Mouse (Mus musculus) forebrain, embryonic 16.5 days (tissue): ENCODE data around the gene Actn1. TPM values are rescaled to one million over a fixed set of nuclear protein-coding genes. Genes with fewer than 3 reads are reported as not detected.

ENCODE experiments used
- ATAC-seq: fragments of 200-750 bp; cut with Nextera tagmentation; 2 replicates; pipeline ENCODE4 v1.8.0; 2017; ENCODE audit warnings: mild to moderate bottlenecking, moderate library complexity
- H3K27ac ChIP-seq: fragments of 300-500 bp; sonication (generic); 2 replicates; pipeline ENCODE4 v1.5.1; 2014; ENCODE audit warnings: low read length, control low read depth
- H3K27me3 ChIP-seq: fragments of 300-500 bp; sonication (generic); replicated peaks from 2 replicates; pipeline ENCODE4 v1.6.1; 2014; ENCODE audit warnings: low read length; ENCODE audit not compliant: control insufficient read depth, insufficient read depth
- H3K36me3 ChIP-seq: fragments of 300-500 bp; sonication (generic); 2 replicates; pipeline ENCODE4 v1.6.1; 2014; ENCODE audit not compliant: control insufficient read depth, insufficient read depth
- H3K4me1 ChIP-seq: fragments of 300-500 bp; sonication (generic); replicated peaks from 2 replicates; pipeline ENCODE4 v1.6.1; 2014; ENCODE audit warnings: low read length; ENCODE audit not compliant: control insufficient read depth, insufficient read depth
- H3K4me2 ChIP-seq: fragments of 300-500 bp; sonication (generic); 2 replicates; pipeline ENCODE4 v1.6.1; 2014; ENCODE audit warnings: mild to moderate bottlenecking, low read length, control low read depth
- H3K4me3 ChIP-seq: fragments of 300-500 bp; sonication (generic); replicated peaks from 2 replicates; pipeline ENCODE4 v1.5.1; 2014; ENCODE audit warnings: mild to moderate bottlenecking, low read length, control low read depth
- H3K9ac ChIP-seq: fragments of 300-500 bp; sonication (generic); replicated peaks from 2 replicates; pipeline ENCODE4 v1.6.1; 2014; ENCODE audit warnings: low read depth, low read length, control low read depth
- H3K9me3 ChIP-seq: fragments of 300-500 bp; sonication (generic); 2 replicates; pipeline ENCODE4 v1.6.1; 2016; ENCODE audit warnings: low read length; ENCODE audit not compliant: control insufficient read depth
- WGBS: fragments of 180-500 bp; shearing (Covaris S2); extraction: QIAGEN DNeasy Blood & Tissue Kit; methylation state at CpG from one replicate; pipeline ENCODE4 v1.1.7; 2014; 5-methylcytosine and 5-hydroxymethylcytosine counted together
- polyA plus RNA-seq: library from polyadenylated mRNA; unstranded; fragments of >200 nt; fragmentation: Nextera tagmentation; extraction: Ambion mirVana; gene quantifications from 2 replicates; pipeline ENCODE4 v1.2.1, GENCODE M21; 2015

The Actn1 gene
- polyA plus RNA-seq, 1 experiment from 2014 or later = 8.9 TPM

DNA sequence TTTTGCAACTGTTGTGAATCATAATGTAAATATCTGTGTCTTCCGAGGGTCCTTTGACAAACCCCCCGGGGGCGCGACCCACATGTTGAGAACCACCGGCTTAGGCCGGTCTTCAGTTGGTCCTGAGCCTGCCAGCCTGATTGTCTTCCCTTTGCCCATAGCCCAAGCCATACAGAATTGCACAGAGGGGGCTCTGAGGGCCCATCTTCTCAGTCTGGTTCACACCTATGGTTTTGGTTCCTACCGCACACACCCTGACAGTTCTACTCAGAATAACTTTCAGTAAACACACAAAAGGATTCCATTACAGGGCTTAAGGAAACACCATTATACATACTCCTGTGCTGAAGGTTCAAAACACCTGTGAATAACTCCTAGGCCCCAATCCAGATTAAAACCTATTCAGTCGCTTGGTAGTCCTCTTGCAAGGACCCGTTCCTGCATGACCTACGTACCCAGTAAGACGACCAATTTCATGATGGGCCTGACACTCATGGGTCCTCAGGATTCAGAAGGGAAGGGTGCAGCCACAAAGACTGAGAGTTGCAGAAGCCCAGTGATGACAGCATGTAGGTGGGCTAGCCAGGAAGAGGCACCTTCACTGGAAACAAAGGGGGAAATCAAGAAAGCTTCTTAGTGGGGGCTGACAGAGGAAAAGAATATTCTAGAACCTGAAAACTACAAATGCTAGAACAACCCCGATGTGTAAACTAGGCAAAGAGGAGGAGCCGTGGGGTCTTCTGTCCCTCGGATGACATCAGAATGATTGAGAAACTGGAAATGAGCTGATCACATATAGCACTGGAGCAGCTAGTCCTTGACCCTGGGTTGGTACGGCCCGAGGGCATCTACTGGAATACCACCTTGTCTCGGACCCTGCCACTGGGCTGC, 128.6 kb downstream of the Actn1 start:
- Histone ChIP-seq H3K9ac (peak overlapping the region; percentile 77; the same call in 1 of the 2 replicates), H3K9me3 (no peaks in the 10 kb centered on the region), H3K27ac (peak overlapping the region; percentile 84), H3K4me3 (peak overlapping the region; percentile 68), H3K4me1 (peaks cover 20% of the 10 kb centered on the region), H3K36me3 (no peaks in the 10 kb centered on the region), H3K27me3 (no peaks in the 10 kb centered on the region), H3K4me2 (peak overlapping the region; percentile 88)
- 43% methylated on average over 17 of the region's 17 CpGs for WGBS
- no peak for ATAC-seq

DNA sequence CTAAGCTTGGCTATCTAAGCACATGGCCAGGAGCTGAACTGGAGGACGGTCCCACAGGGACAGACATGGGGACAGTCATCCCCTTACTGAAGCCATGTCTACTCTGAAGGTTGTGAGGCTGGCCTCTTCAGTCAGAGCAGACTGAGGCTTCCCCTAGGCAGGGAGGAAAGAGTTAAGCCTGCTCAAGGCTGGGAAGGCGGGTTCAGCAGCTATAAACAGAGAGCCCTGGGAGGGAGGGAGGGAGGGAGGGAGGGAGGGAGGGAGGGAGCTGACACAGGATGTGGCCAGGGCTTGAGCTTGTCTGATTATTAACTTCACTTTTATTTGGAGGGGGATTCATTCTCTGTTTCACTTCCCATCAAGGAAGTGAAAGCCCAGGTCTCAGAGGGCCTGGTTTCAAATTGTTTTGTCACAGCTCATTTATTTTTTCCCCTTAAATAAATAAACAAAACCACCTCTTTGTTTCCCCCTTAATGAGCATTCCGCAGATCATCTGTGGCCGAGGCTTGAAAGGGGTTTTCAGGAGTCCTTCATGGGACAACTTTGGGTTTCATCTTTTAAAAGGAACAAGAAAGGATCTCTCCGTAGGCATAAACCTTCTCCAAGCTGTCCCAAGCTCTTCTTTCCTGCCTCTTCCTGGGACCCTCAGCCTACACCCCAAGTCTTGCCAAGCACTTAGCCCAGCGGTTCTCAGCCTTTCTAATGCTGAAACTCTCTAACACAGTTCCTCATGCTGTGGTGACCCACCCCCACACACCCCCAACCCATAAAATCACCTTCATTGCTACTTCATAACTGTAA, 129.4 kb downstream of the Actn1 start:
- H3K4me1 ChIP-seq = peaks cover 20% of the 10 kb centered on the region
- 4% methylated on average over 6 of the region's 6 CpGs for WGBS
- peak overlapping the region; percentile 20; the same call in 1 of the 2 replicates for H3K9ac ChIP-seq
- peak overlapping the region; percentile 47 for H3K27ac ChIP-seq
- no peaks in the 10 kb centered on the region for H3K9me3 ChIP-seq
- no peaks in the 10 kb centered on the region for H3K27me3 ChIP-seq
- peak; percentile 49 for ATAC-seq
- H3K36me3 ChIP-seq = no peaks in the 10 kb centered on the region
- no peak overlapping the region for H3K4me3 ChIP-seq
- 0 out of 2 replicates have a peak overlapping the region, but pooled peaks have one; percentile 1 for H3K4me2 ChIP-seq

DNA sequence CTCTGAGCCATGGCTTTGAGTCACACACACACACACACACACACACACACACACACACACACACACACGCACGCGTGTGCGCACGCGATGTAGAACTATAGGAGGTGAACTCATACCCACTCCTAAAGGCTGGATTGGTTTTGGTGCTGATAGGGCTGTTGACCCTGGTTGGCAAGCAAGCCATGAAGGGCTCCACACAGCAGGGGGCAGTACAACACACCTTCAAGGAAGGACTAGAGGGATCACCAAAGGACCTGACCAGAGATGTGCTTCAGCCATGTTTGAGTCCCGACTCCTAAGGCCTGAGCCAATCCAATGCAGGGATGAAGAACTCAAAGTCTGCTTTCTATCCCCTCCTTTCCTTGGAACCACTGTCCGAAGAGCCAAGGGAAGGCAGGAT, 130.6 kb downstream of the Actn1 start:
- H3K27me3 ChIP-seq = no peaks in the 10 kb centered on the region
- H3K4me1 ChIP-seq = peaks cover 20% of the 10 kb centered on the region
- no peaks in the 10 kb centered on the region for H3K36me3 ChIP-seq
- WGBS = 95% methylated on average over 8 of the region's 8 CpGs
- H3K27ac ChIP-seq = no peak overlapping the region
- no peak overlapping the region for H3K9ac ChIP-seq
- no peak overlapping the region for H3K4me2 ChIP-seq
- ATAC-seq = no peak
- no peak overlapping the region for H3K4me3 ChIP-seq
- no peaks in the 10 kb centered on the region for H3K9me3 ChIP-seq

DNA sequence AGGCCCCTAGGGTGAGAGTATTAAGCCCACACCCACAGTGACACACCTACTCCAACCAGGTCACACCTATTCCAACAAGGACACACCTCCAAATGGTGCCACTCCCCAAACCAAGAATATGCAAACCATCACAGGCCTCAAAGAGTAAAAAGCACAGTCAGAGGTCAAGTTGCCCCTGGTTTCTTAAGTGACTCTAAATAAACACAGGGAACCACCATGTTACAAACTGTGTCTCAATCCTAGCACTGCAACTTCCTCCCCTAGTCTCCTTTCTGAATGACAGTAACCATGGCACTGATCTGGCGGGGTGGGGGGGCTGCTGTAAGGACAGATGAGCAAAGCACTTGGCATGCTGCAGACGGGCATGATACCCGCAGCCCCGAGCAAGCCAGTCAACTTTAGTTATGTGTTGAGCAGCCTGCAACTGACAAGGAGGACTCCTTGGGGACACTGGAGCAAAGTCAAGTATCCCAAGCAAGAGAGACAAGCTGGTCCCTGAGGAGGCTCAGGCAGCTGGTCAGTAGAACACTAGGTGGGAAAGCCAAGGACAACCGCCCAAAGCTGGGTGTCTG, 132.9 kb downstream of the Actn1 start:
- Histone ChIP-seq H3K9ac (no peak overlapping the region), H3K27me3 (no peaks in the 10 kb centered on the region), H3K4me3 (no peak overlapping the region), H3K27ac (no peak overlapping the region), H3K36me3 (no peaks in the 10 kb centered on the region), H3K9me3 (no peaks in the 10 kb centered on the region), H3K4me2 (no peak overlapping the region), H3K4me1 (peaks cover 26% of the 10 kb centered on the region)
- no peak for ATAC-seq
- 89% methylated on average over 5 of the region's 5 CpGs for WGBS

DNA sequence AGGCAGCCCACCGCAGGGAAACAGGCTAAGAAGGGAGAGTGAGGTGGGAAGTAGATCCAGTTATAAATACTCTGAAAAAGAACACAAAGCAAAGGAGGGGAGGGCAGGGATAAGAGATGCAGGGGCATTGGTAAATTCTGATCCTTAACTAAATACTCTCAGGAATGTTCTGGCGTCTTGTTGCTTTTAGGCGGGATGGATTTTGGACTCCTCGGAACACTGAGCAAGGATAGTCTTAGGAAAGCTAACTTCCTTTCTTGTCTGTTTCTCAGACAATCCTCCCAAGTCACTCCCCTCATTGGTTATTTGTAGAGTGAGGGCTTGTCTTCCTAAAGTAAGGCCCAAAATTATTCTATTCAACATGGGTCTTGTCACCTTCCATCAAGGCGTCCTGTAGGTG, 134.9 kb downstream of the Actn1 start:
- no peak overlapping the region for H3K4me2 ChIP-seq
- H3K4me3 ChIP-seq = no peak overlapping the region
- peaks cover 3% of the 10 kb centered on the region; the same call in 1 of the 2 replicates for H3K36me3 ChIP-seq
- H3K27ac ChIP-seq = no peak overlapping the region
- H3K9me3 ChIP-seq = no peaks in the 10 kb centered on the region
- ATAC-seq = no peak
- no peaks in the 10 kb centered on the region for H3K27me3 ChIP-seq
- H3K4me1 ChIP-seq = peaks cover 9% of the 10 kb centered on the region
- no peak overlapping the region for H3K9ac ChIP-seq
- WGBS = 90% methylated on average over 5 of the region's 5 CpGs

DNA sequence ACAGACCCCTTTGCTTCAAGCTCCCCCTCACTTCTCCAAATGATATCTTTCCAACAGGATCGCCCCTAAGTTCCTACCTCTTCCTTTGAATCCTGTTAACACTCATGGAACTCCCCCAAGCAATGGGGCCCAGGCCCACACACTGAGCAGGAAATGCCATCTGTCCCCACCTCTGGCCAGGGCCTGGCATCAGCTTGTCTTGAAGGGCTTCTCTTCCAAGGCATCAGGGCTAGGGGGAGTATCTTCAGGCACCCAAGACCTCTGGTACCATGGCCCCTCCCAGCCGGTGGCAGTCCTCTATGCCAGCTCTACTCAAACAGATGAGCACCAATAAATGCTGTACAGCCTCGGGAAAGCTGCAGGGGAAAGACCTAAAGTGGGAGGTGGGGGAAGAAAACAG, 135.4 kb downstream of the Actn1 start:
- H3K4me3 ChIP-seq = no peak overlapping the region
- WGBS = 83% methylated on average over 3 of the region's 3 CpGs
- ATAC-seq = no peak
- H3K4me1 ChIP-seq = peaks cover 6% of the 10 kb centered on the region; the same call in 1 of the 2 replicates
- no peak overlapping the region for H3K9ac ChIP-seq
- no peak overlapping the region for H3K4me2 ChIP-seq
- H3K9me3 ChIP-seq = no peaks in the 10 kb centered on the region
- no peaks in the 10 kb centered on the region for H3K27me3 ChIP-seq
- no peak overlapping the region for H3K27ac ChIP-seq
- peaks cover 4% of the 10 kb centered on the region; the same call in 1 of the 2 replicates for H3K36me3 ChIP-seq

DNA sequence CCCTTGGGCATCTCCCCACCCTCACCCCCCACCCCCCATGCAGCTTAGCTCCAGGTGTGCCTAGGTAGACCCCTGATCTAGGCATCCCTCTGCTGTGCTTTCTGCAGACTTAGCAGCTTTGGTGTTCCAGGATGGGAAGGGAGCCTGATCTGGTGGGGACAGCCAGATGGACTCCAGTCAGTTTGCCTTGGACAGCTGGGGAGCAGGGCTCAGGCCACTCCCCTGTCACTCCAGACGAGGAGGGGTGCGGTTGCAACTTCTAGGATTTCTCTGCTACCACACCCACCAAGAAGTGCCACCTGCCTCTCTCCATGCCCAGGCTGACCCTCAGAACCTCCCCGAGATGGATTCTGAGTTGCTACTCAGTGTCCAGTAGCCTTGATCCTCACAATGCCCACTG, 136.0 kb downstream of the Actn1 start:
- H3K27me3 ChIP-seq = no peaks in the 10 kb centered on the region
- ATAC-seq = no peak
- H3K9ac ChIP-seq = no peak overlapping the region
- peaks cover 6% of the 10 kb centered on the region; the same call in 1 of the 2 replicates for H3K4me1 ChIP-seq
- H3K9me3 ChIP-seq = no peaks in the 10 kb centered on the region
- H3K27ac ChIP-seq = no peak overlapping the region
- peaks cover 4% of the 10 kb centered on the region; the same call in 1 of the 2 replicates for H3K36me3 ChIP-seq
- H3K4me2 ChIP-seq = no peak overlapping the region
- no peak overlapping the region for H3K4me3 ChIP-seq
- WGBS = 74% methylated on average over 3 of the region's 3 CpGs

DNA sequence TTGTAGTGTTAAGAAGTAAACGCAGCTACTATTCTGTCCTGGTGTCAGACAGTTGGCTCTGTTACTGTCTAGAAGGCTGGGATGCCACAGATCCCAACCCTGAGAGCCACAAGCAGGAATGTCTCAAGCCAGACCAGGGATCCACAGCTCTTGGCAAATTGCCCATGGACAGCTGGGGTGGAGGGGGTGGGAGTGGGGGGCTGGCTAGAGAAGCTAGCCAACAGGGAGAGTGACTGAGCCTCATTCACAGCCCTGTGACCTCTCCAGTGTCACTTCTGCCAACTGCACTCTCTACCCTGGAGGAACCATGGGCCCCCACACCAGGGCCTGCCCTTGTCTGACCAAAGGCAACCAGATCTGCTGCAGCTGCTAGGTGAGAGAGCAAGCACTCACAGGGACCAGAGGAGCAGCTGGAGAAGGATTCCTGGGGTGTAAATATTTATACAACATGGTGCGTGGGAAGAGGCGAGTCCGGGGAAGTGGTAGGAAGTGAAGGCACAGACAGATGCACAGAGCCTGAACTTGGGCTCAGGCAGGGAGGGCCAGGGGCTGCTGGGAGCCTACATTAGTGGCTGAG, 136.9 kb downstream of the Actn1 start:
- Histone ChIP-seq H3K4me2 (no peak overlapping the region), H3K36me3 (peaks cover 4% of the 10 kb centered on the region; the same call in 1 of the 2 replicates), H3K4me3 (no peak overlapping the region), H3K9ac (no peak overlapping the region), H3K27me3 (no peaks in the 10 kb centered on the region), H3K4me1 (peaks cover 6% of the 10 kb centered on the region; the same call in 1 of the 2 replicates), H3K9me3 (no peaks in the 10 kb centered on the region), H3K27ac (no peak overlapping the region)
- WGBS = 44% methylated on average over 4 of the region's 4 CpGs
- ATAC-seq = no peak
